Mouse (Mus musculus) CH12.LX (cell line): ENCODE results near the gene Gmpr2. TPM values are rescaled to one million over a fixed set of nuclear protein-coding genes. Genes with fewer than 3 reads are reported as not detected.

Experiments used
- DNase-seq: peaks from one replicate; pipeline ENCODE4 v3.0.0-alpha.2; 2013; ENCODE audit errors: extremely low read depth
- H3K27ac ChIP-seq: 2 replicates; pipeline ENCODE4 v1.5.1; 2012; ENCODE audit warnings: low read depth, mild to moderate bottlenecking, control low read depth, moderate library complexity; ENCODE audit not compliant: insufficient read depth
- H3K27me3 ChIP-seq: replicated peaks from 2 replicates; pipeline ENCODE3; 2012; ENCODE audit warnings: inconsistent platforms
- H3K36me3 ChIP-seq, 2 experiments: replicated peaks in 1 of 2; 2 replicates each; pipeline versions ENCODE3 to v1.6.1; 2012; ENCODE audit warnings: inconsistent platforms in 1 of 2, low read length in 1 of 2, mild to moderate bottlenecking in 1 of 2, mixed read lengths in 1 of 2, moderate library complexity in 1 of 2; ENCODE audit not compliant: control insufficient read depth in 1 of 2, insufficient read depth in 1 of 2
- H3K4me1 ChIP-seq, 2 experiments: 2 replicates each; pipeline ENCODE4 v1.6.1; 2012; ENCODE audit warnings: inconsistent platforms in 1 of 2, moderate library complexity in 1 of 2; ENCODE audit not compliant: insufficient read depth in 2 of 2, control insufficient read depth in 1 of 2
- H3K4me2 ChIP-seq: 2 replicates; pipeline ENCODE4 v1.6.1; 2012; ENCODE audit warnings: low read depth, mild to moderate bottlenecking, control low read depth; ENCODE audit not compliant: poor library complexity, insufficient read depth, severe bottlenecking
- H3K4me3 ChIP-seq, 3 experiments: fragments of 150-350 bp in 1 of 3; sonication (generic) in 1 of 3; replicated peaks in 1 of 3; 2 replicates each; pipeline versions ENCODE3 to v1.5.1; 2011 to 2012; ENCODE audit warnings: low read depth in 2 of 3, low read length in 2 of 3, mild to moderate bottlenecking in 2 of 3, moderate library complexity in 2 of 3, control low read depth in 1 of 3, improper control_type of control experiment in 1 of 3, inconsistent platforms in 1 of 3, mixed read lengths in 1 of 3; ENCODE audit not compliant: poor library complexity in 1 of 3
- H3K79me2 ChIP-seq: replicated peaks from 2 replicates; pipeline ENCODE4 v1.6.1; 2012; ENCODE audit warnings: mild to moderate bottlenecking, moderate library complexity; ENCODE audit not compliant: control insufficient read depth, poor library complexity, insufficient read depth, severe bottlenecking; ENCODE audit errors: extremely low read depth
- H3K9ac ChIP-seq: 2 replicates; pipeline ENCODE4 v1.6.1; 2012; ENCODE audit warnings: low read depth, mild to moderate bottlenecking, control low read depth, moderate library complexity; ENCODE audit not compliant: insufficient read depth
- H3K9me3 ChIP-seq: replicated peaks from 2 replicates; pipeline ENCODE3; 2012; ENCODE audit warnings: low read length, inconsistent platforms, mixed read lengths
- BHLHE40 ChIP-seq: IDR thresholded peaks from 2 replicates; pipeline ENCODE4 v1.6.1; 2011; ENCODE audit warnings: mild to moderate bottlenecking, low read depth, low read length, improper control_type of control experiment
- CHD1 ChIP-seq: IDR thresholded peaks from 2 replicates; pipeline ENCODE4 v1.6.1; 2012; ENCODE audit warnings: low read depth, low read length, improper control_type of control experiment, inconsistent platforms
- CHD2 ChIP-seq: IDR thresholded peaks from 2 replicates; pipeline ENCODE4 v1.6.1; 2011; ENCODE audit warnings: low read length, improper control_type of control experiment
- CTCF ChIP-seq, 2 experiments: IDR thresholded peaks in 1 of 2; conservative IDR thresholded peaks in 1 of 2; 2 replicates each; pipeline ENCODE4 v1.5.1; 2011 to 2012; ENCODE audit warnings: low read depth in 2 of 2, low read length in 2 of 2, improper control_type of control experiment in 1 of 2, inconsistent platforms in 1 of 2, mild to moderate bottlenecking in 1 of 2, moderate library complexity in 1 of 2
- GABPA ChIP-seq: IDR thresholded peaks from 2 replicates; pipeline ENCODE4 v1.6.1; 2012; ENCODE audit warnings: low read depth, low read length, improper control_type of control experiment, inconsistent platforms; ENCODE audit not compliant: insufficient replicate concordance
- IRF4 ChIP-seq: IDR thresholded peaks from 2 replicates; pipeline ENCODE4 v1.6.1; 2014; ENCODE audit warnings: low read depth, mild to moderate bottlenecking, inconsistent platforms, low read length, improper control_type of control experiment
- JUN ChIP-seq: IDR thresholded peaks from 2 replicates; pipeline ENCODE4 v1.6.1; 2011; ENCODE audit warnings: low read depth, mild to moderate bottlenecking, low read length, improper control_type of control experiment, moderate library complexity; ENCODE audit not compliant: insufficient read depth
- JUND ChIP-seq: conservative IDR thresholded peaks from 2 replicates; pipeline ENCODE4 v1.6.1; 2011; ENCODE audit warnings: low read depth, low read length, improper control_type of control experiment
- KAT2A ChIP-seq: IDR thresholded peaks from 2 replicates; pipeline ENCODE4 v1.6.1; 2012; ENCODE audit warnings: low read length, improper control_type of control experiment, inconsistent platforms; ENCODE audit not compliant: insufficient replicate concordance
- MAFK ChIP-seq: IDR thresholded peaks from 2 replicates; pipeline ENCODE4 v1.6.1; 2011; ENCODE audit warnings: low read length, improper control_type of control experiment; ENCODE audit not compliant: insufficient replicate concordance
- MAZ ChIP-seq: IDR thresholded peaks from 2 replicates; pipeline ENCODE4 v1.6.1; 2012; ENCODE audit warnings: low read depth, mild to moderate bottlenecking, inconsistent platforms, low read length, improper control_type of control experiment, moderate library complexity
- MXI1 ChIP-seq: IDR thresholded peaks from 2 replicates; pipeline ENCODE4 v1.6.1; 2011; ENCODE audit warnings: mild to moderate bottlenecking, low read depth, low read length, improper control_type of control experiment
- NELFE ChIP-seq: IDR thresholded peaks from 2 replicates; pipeline ENCODE4 v1.6.1; 2011; ENCODE audit warnings: low read depth, low read length, improper control_type of control experiment
- PAX5 ChIP-seq: IDR thresholded peaks from 2 replicates; pipeline ENCODE4 v1.6.1; 2012; ENCODE audit warnings: low read length, inconsistent platforms, mixed read lengths
- POLR2A ChIP-seq: IDR thresholded peaks from 2 replicates; pipeline ENCODE4 v1.6.1; 2011; ENCODE audit warnings: low read depth, mild to moderate bottlenecking, improper control_type of control experiment, low read length
- POLR2AphosphoS2 ChIP-seq: IDR thresholded peaks from 2 replicates; pipeline ENCODE4 v1.6.1; 2011; ENCODE audit warnings: low read depth, low read length, improper control_type of control experiment
- RAD21 ChIP-seq: IDR thresholded peaks from 2 replicates; pipeline ENCODE4 v1.6.1; 2011; ENCODE audit warnings: low read depth, mild to moderate bottlenecking, low read length, improper control_type of control experiment, moderate library complexity
- TBP ChIP-seq: conservative IDR thresholded peaks from 2 replicates; pipeline ENCODE4 v1.6.1; 2011; ENCODE audit warnings: low read depth, low read length, improper control_type of control experiment
- TCF12 ChIP-seq: IDR thresholded peaks from 2 replicates; pipeline ENCODE4 v1.6.1; 2014; ENCODE audit warnings: low read depth, mild to moderate bottlenecking, inconsistent platforms, low read length, improper control_type of control experiment
- USF2 ChIP-seq: conservative IDR thresholded peaks from 2 replicates; pipeline ENCODE4 v1.6.1; 2011; ENCODE audit warnings: low read depth, low read length, improper control_type of control experiment
- ZC3H11A ChIP-seq: IDR thresholded peaks from 2 replicates; pipeline ENCODE4 v1.6.1; 2012; ENCODE audit warnings: low read depth, mild to moderate bottlenecking, inconsistent platforms, low read length, improper control_type of control experiment
- ZKSCAN1 ChIP-seq: IDR thresholded peaks from 2 replicates; pipeline ENCODE4 v1.6.1; 2012; ENCODE audit warnings: low read depth, inconsistent platforms, low read length, improper control_type of control experiment, borderline replicate concordance
- ZMIZ1 ChIP-seq: IDR thresholded peaks from 2 replicates; pipeline ENCODE4 v1.6.1; 2012; ENCODE audit warnings: low read depth, mild to moderate bottlenecking, inconsistent platforms, low read length, improper control_type of control experiment
- ZNF384 ChIP-seq: IDR thresholded peaks from 2 replicates; pipeline ENCODE4 v1.6.1; 2012; ENCODE audit warnings: low read depth, low read length, improper control_type of control experiment, inconsistent platforms
- dilution Hi-C: fragments of 300-500 bp; cut with MboI; formaldehyde crosslinking; loops from 2 replicates; pipeline ENCODE4 v1.14.3; 2020; ENCODE audit warnings: low sequenced_read_pairs; ENCODE audit not compliant: extremely low pct_unique_long_range_greater_than_20kb, extremely low pct_ligation_motif_present
- in situ Hi-C: fragments of 300-500 bp; cut with MboI; formaldehyde crosslinking; loops from 3 replicates; pipeline ENCODE4 v1.14.3; 2019; ENCODE audit warnings: low sequenced_read_pairs, low pct_ligation_motif_present, low pct_unique_long_range_greater_than_20kb, mixed read lengths
- polyA plus RNA-seq: library from polyadenylated mRNA; unstranded; fragments of >175 nt; gene quantifications from 2 replicates; pipeline ENCODE4 v1.2.1, GENCODE M21; 2012; ENCODE audit warnings: low read depth; ENCODE audit not compliant: insufficient read length
- total RNA-seq, 2 experiments: library from RNA; depleted of rRNA; stranded (reverse); fragments of 300-350 nt in 1 of 2; fragments of >200 nt in 1 of 2; gene quantifications; 2 replicates each; pipeline ENCODE4 v1.2.3; 2012 to 2014

Gmpr2 gene
- total and polyA plus RNA-seq, 3 experiments, result 34.7 to 51.3 (median 37.3) TPM

DNA sequence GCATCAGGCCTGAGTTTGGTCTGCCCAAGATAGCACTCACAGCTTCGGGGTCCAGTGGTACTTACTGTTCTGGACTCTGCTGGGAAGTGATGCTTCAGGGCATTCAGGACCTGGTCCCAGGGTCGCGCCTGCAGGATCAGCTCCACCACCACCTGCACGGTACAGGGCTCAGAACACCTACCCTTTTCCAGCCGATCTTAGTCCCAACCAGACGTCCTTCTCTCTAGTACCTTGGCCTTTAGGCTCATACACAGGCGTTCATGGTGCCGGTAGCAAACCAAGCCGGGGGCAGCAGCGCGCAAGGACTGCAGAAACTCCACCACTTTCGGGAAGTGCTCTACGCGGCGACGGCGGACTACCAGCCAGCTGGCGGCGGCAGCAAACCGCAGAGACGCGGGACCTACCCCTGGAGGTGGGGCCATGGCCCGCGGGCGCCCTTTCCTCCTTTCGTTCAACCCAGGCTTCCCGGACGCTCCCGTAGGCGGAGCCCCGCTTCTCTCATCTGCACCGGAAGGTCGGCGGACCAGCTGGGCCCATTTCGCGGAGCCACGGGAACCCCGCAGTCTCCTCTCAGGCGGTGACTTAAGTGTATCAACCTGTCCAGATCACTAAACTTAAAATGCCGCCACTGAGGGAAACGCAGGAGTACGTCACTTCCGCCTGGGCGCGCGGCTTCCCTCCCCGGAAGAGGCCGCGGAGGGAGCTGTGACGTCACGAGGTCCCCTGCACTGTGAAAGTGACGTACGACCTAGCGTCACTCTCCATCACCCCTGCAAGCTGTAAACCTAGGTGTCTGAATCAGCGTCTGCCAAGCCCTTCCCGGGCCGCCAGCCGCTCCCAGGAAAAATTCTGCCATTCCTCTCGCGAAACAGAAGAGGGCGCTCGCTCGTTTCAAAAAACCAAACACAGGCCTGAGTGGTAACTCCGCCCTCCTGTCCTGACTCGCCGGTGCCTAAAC, 9.7 kb downstream of the Gmpr2 start, which contains the start of gene Tinf2 (continued):
- TF ChIP-seq TBP (0 out of 2 replicates have a peak, but pooled peaks have one; percentile 43), BHLHE40 (peak; percentile 53; the same call in 1 of the 2 replicates), JUN (0 out of 2 replicates have a peak, but pooled peaks have one; percentile 46), MXI1 (peak; percentile 85), CTCF (conservative IDR thresholded peaks at IDR 0.05 in 1 of 2, IDR thresholded peaks at IDR 0.05 in 1 of 2; ENCODE audit: low read depth in 2 of 2, low read length in 2 of 2) (peak; percentile 48 to 86), ZMIZ1 (peak; percentile 81), IRF4 (peak; percentile 84), ZNF384 (no peak)

DNA sequence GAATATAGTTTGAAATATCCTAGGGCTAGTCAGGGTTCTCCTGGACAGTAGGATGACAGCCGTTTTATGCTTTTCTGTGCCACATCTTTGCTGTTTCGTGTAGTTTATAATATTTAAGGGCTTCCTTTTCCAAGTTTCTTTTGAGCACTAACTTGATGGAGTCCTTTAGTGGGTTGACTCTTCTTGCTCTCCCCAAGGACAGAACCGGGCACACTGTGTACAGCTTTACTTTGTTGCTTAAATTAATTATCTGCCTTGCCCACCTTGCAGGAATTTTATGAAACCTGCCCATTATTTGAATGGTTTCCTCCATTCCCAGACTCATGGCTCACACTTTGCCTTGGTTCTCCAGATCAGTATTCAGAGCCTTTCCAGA, 10.4 kb downstream of the Gmpr2 start:
- Histone ChIP-seq H3K36me3 (peaks cover 29 to 35% of the 10 kb centered on the region in 2 experiments), H3K79me2 (no peaks in the 10 kb centered on the region)
- TF ChIP-seq BHLHE40 (no peak), USF2 (no peak), RAD21 (no peak), POLR2AphosphoS2 (no peak), IRF4 (no peak), POLR2A (no peak)
- TF ChIP-seq, all 38 proteins: peak for 0
- Histone ChIP-seq H3K4me1 (peaks cover 5 to 45% of the 10 kb centered on the region in 2 experiments), H3K4me2 (peak overlapping the region; percentile 95), H3K9ac (peak overlapping the region; percentile 34; the same call in 1 of the 2 replicates), H3K4me3 (peak overlapping the region; percentile 77 to 85 (median 79)), H3K27me3 (no peaks in the 10 kb centered on the region), H3K9me3 (no peaks in the 10 kb centered on the region), H3K27ac (no peak overlapping the region)
- no peak for DNase-seq
- dilution Hi-C loops, result no loop called here
- in situ Hi-C loops, result loop anchor here (5.0 kb wide), 1 partner anchor 70 kb away; no protein-coding TSS in a partner anchor

DNA sequence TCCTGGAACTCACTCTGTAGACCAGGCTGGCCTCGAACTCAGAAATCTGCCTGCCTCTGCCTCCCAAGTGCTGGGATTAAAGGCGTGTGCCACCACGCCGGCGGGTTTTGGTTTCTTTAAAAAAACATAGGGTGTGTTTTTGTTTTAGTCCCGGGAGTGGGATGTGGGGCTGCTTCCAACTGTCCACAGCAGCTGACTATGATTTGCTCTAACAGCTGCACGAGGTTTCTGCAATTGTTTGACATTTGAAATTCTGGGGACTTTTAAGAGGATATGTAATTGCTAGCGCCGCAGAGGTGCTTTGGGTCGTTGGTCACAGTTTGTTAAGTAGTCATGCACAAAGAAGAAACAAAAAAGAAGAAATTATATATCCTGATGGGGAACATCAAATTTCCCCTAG, 17.7 kb downstream of the Gmpr2 start:
- dilution Hi-C loops, result no loop called here
- no peak for DNase-seq
- H3K9me3 ChIP-seq, result peaks cover 6% of the 10 kb centered on the region
- H3K79me2 ChIP-seq, result no peaks in the 10 kb centered on the region
- no peak overlapping the region for H3K4me2 ChIP-seq
- no peak overlapping the region for H3K27ac ChIP-seq
- peaks cover 0 to 5% of the 10 kb centered on the region in 2 experiments; a peak in 1 of 4 replicates for H3K4me1 ChIP-seq
- no peaks in the 10 kb centered on the region for H3K27me3 ChIP-seq
- H3K9ac ChIP-seq, result no peak overlapping the region
- no peaks in the 10 kb centered on the region for H3K36me3 ChIP-seq
- H3K4me3 ChIP-seq, result no peak overlapping the region
- in situ Hi-C loops, result no loop called here
- TF ChIP-seq ZKSCAN1 (no peak), CTCF (conservative IDR thresholded peaks at IDR 0.05 in 1 of 2, IDR thresholded peaks at IDR 0.05 in 1 of 2; ENCODE audit: low read depth in 2 of 2, low read length in 2 of 2) (no peak), MXI1 (no peak), JUN (no peak), KAT2A (no peak), MAFK (no peak), PAX5 (no peak), GABPA (no peak), ZC3H11A (no peak), NELFE (no peak), MAZ (no peak), POLR2AphosphoS2 (no peak), CHD2 (no peak), JUND (no peak), TCF12 (no peak), CHD1 (no peak)
